Mouse (Mus musculus) embryo, embryonic 10.5 days (tissue): Measurements from ENCODE around the gene Usp39.
A peak's percentile ranks its signal among the peaks of the same experiment; 100 is the strongest.

ENCODE experiments used
- DNase-seq: peaks from one replicate; pipeline ENCODE4 v3.0.0-alpha.2; 2015; ENCODE audit warnings: low spot score

Gene Usp39

GRCm38 (mm10) chr6:72371571-72371970 is 26.6 kb upstream of the Usp39 start:
- DNase-seq, result no peak

- no peak for DNase-seq
Measured at GRCm38 (mm10) chr6:72371147-72371546, 26.2 kb upstream of the Usp39 start.

- DNase-seq, result no peak
Measured at GRCm38 (mm10) chr6:72370091-72370490, 25.1 kb upstream of the Usp39 start.

GRCm38 (mm10) chr6:72369557-72369956 is 24.6 kb upstream of the Usp39 start:
- DNase-seq, result no peak

- DNase-seq, result no peak
Measured at GRCm38 (mm10) chr6:72367460-72367974, 22.5 kb upstream of the Usp39 start.

GRCm38 (mm10) chr6:72366844-72367443 is 22.0 kb upstream of the Usp39 start, which contains the start of gene Rnf181:
TSS of gene Rnf181 (minus strand) at chr6:72366956.
- DNase-seq, result no peak

GRCm38 (mm10) chr6:72366304-72366703 is 21.3 kb upstream of the Usp39 start:
- no peak for DNase-seq

GRCm38 (mm10) chr6:72364985-72365384 is 20.0 kb upstream of the Usp39 start:
- DNase-seq, result no peak

GRCm38 (mm10) chr6:72364009-72364408 is 19.0 kb upstream of the Usp39 start:
- DNase-seq, result no peak

GRCm38 (mm10) chr6:72362132-72363028 is 17.4 kb upstream of the Usp39 start:
- peak; percentile 99 for DNase-seq

GRCm38 (mm10) chr6:72361121-72361551 is 16.2 kb upstream of the Usp39 start:
- no peak for DNase-seq

- DNase-seq, result no peak
Measured at GRCm38 (mm10) chr6:72360599-72360935, 15.6 kb upstream of the Usp39 start.

GRCm38 (mm10) chr6:72359891-72360598 is 15.1 kb upstream of the Usp39 start:
- DNase-seq, result no peak

GRCm38 (mm10) chr6:72359343-72359742 is 14.4 kb upstream of the Usp39 start:
- no peak for DNase-seq

- DNase-seq, result no peak
Measured at GRCm38 (mm10) chr6:72358086-72358764, 13.2 kb upstream of the Usp39 start.

GRCm38 (mm10) chr6:72357164-72358079 is 12.4 kb upstream of the Usp39 start:
- no peak for DNase-seq

GRCm38 (mm10) chr6:72356001-72356532 is 11.1 kb upstream of the Usp39 start:
- no peak for DNase-seq

GRCm38 (mm10) chr6:72355066-72355911 is 10.3 kb upstream of the Usp39 start, which contains the start of gene Tmem150a:
TSS of gene Tmem150a (plus strand) at chr6:72355447.
- peak; percentile 85 for DNase-seq

GRCm38 (mm10) chr6:72354025-72354424 is 9.0 kb upstream of the Usp39 start:
- DNase-seq, result no peak
